Mouse (Mus musculus): Measurements from ENCODE around the gene B430218F22Rik.
"Not testable (repeated sequence)": the region's sequence is repeated elsewhere in the genome, so short reads cannot be mapped to it uniquely, and the experiment has no call there.

Gene B430218F22Rik

DNA sequence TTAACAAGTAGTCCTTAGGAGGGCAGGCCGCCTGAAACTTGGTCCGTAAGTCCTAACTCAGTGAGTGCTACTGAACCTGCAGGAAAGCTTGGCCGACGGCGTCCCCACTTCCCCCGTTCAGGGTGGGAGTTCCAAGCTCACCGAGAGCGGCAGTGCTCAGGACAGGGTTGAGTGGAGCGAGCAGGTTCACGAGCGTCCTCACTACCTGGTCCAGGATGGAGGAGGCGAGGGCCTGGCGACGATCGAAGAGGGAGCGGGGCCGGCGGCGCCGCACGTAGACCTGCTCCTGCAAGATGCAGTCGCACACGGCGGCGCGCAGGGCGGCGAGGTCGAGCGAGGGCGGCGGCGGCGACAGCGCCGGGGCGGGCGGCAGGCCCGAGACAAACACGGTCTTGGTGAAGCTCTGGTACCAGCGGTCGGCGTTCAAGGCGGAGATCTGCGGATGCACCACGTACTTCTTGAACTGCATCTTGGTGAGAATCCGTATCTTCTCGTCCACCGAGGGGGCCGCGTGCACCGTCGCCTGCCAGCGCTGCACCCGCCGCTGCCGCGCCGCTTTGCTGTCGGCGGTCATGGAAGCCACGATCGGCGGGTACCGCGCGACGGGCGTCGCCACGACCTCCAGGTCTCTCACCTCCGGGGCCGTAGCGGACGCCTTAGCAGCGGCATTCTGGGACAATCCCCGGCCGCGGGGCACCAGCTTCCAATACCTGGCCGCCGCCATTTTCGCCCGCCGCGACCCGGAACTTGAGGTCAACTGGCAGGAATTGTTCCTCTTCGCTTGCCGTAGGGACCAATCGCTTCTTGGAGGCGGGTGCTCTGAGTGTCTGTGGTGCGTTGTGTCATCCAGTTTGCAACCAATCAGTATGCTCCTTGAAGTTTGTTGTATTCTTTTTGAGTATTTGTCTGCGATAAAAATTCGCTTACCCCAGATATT, at the start of gene B430218F22Rik, which contains the start of gene Mrps30:
TSS of gene B430218F22Rik (plus strand) at position 120 of the 937 bp plus-strand sequence.
TSS of gene Mrps30 (minus strand) at position 742 of the 937 bp plus-strand sequence.
- peak; percentile 98 for ATAC-seq (ENCODE audit: insufficient number of reproducible peaks, low FRiP score, low TSS enrichment)

DNA sequence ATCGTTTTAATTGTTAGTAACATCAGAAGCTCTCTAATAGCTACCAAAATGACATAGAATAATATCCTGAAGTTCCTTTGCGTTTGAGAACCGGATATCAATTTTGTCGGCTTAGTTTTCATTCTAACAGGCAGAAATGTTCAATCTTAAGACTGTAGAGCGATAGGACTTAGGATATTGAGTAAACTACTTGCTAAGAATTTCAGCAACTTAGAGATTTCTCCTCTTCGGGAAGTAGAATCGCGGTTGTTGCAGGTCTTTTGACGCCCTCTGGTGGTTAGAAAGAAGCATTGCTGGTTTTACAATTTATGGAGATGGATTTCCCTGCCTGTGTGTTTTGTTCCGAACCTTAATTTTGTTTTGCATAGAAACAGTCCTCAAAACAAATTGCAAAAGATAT, 36.2 kb upstream of the B430218F22Rik start:
- peak; percentile 45; the same call in 1 of the 2 replicates for ATAC-seq (ENCODE audit: insufficient number of reproducible peaks, low FRiP score, low TSS enrichment)

DNA sequence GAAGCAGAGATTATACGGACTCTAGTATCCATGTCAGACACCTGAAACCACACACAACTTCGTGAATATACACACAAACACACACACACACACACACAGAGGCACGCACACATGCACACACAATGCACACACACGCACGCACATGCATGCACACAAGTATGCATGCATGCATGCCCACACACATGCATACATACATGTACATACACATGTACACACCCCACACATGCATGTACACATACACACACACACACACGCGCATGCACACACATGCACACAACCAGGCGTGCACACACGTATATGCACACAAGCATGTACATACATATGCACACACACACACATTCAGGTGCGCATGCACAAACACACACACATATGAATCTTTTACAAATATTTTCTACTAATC, 35.6 kb upstream of the B430218F22Rik start:
- 0 out of 2 replicates have a peak, but pooled peaks have one; percentile 47 for ATAC-seq (ENCODE audit: insufficient number of reproducible peaks, low FRiP score, low TSS enrichment)

DNA sequence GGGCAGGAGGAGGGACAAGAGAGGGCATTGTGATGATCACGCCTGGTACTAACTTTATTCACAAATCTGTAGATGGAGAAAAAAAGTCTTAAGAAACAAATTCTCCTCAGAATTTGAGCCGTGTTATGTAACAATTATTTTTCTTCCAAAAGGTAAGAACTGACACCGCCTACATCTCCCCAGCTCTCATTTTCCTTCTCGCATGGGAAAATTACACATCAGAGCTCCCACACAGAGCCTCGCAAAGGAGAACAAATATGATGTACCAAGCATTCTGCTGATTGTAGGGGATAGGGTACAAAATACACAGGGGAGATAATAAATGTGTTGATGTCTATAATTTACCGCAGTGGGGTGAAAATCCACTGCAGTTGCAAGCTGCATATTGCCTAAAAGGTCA, 23.1 kb upstream of the B430218F22Rik start:
- ATAC-seq (ENCODE audit: insufficient number of reproducible peaks, low FRiP score, low TSS enrichment): no peak

DNA sequence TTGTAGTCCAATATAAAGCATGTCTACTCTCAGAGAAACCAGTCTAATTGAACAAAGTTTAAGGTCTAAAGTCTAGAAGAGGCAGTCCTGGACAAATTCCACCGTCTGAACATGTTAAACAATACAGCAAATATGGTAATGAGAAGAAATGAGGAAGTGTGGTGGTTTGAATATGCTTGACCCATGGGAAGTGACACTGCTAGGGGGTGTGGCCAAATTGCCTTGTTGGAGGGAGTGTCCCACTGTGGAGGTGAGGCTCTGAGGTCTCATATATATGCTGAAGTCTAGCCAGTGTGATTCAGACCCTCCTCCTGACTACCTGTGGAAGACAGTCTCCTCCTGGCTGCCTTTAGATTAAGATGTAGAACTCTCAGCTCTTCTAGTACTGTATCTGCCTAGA, 20.7 kb upstream of the B430218F22Rik start:
- no peak for ATAC-seq (ENCODE audit: insufficient number of reproducible peaks, low FRiP score, low TSS enrichment)

GRCm38 (mm10) chr13:118372871-118373270, 13.6 kb upstream of the B430218F22Rik start:
- no peak for ATAC-seq (ENCODE audit: insufficient number of reproducible peaks, low FRiP score, low TSS enrichment)

DNA sequence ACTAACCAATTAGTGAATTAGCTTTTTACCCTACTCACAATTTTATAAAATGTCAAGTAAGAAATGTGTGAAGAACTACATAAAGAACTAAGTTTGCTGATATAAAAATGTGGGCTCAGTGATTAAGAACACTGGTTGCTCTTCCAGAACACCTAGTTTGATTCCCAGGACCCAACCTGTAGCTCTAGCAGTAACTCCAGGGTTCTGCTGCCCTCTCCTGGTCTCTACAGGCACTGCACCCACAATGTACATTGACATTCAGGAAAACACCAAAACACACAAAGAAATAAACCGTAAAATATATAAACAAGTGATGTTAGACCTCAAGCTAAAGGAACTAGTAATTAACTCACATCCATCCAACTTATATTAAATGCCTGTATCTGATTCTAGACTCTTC, 7.3 kb upstream of the B430218F22Rik start:
- ATAC-seq (ENCODE audit: insufficient number of reproducible peaks, low FRiP score, low TSS enrichment): peak; percentile 51; the same call in 1 of the 2 replicates

GRCm38 (mm10) chr13:118380381-118380780, 6.0 kb upstream of the B430218F22Rik start:
- no peak for ATAC-seq (ENCODE audit: insufficient number of reproducible peaks, low FRiP score, low TSS enrichment)

DNA sequence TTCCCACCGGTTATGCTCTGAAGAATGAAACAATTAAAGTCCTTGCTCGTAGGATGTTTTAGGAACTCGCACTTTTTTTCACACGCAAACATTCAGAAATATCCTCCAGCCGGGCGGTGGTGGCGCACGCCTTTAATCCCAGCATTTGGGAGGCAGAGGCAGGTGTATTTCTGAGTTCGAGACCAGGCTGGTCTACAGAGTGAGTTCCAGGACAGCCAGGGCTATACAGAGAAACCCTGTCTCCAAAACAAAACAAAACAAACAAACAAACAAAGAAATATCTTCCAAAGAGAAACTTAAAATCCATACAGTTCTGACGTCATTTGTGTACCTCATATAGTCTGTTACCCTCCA, 995 bp downstream of the B430218F22Rik start:
- not testable (repeated sequence) for ATAC-seq (ENCODE audit: insufficient number of reproducible peaks, low FRiP score, low TSS enrichment)

- no peak for ATAC-seq (ENCODE audit: insufficient number of reproducible peaks, low FRiP score, low TSS enrichment)
Measured at GRCm38 (mm10) chr13:118395803-118396202, 9.4 kb downstream of the B430218F22Rik start.

GRCm38 (mm10) chr13:118400340-118400739, 13.9 kb downstream of the B430218F22Rik start:
- ATAC-seq (ENCODE audit: insufficient number of reproducible peaks, low FRiP score, low TSS enrichment): no peak

DNA sequence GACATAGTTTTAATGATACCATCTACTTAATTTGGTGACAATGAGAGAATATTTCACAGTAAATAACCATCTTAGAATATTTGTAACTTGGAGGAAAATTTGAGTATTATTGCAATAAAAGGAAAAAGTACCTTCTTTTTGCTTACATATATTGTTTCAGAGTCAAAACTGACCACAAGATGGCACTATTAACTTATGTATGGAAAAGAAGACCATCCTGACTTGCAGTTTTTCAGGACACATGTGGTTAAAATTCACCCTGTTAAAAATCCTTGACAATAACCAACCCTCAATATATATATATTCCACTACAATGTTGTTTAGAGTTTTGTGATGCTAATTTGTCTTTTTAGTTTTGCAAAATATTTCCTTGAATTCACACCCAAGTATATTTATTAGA, 17.1 kb downstream of the B430218F22Rik start:
- ATAC-seq (ENCODE audit: insufficient number of reproducible peaks, low FRiP score, low TSS enrichment): no peak

DNA sequence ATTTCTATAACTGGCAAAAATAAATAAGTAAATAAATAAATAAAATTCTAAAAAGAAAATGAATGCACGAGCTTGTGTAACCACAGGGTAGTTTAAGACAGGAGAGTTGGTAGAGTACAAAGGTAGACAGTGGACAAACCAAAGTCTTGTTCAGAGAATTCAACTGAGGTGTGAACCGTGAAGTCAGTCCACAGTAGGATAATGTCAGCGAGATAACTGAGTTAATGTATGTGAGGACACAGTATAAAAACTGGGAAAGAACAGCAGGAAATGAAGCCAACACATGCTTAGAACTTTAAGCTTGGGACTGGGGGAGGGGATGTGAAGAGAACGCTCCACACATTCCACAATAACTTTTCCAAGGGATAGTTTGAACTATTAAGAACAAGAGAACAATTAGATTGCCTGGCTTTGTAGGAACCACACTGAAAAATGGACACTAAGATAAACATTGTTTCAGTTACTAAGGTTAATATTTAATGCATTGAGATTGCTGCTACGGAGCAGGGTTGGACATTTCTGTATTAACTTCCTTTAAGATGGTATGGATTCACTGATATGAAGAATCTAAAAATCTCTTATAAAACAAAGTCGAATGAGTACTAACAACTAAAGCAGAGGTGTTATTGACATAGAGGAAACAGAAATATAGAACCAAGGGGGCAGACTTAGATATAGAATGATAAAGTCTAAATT, 25.0 kb downstream of the B430218F22Rik start:
- no peak for ATAC-seq (ENCODE audit: insufficient number of reproducible peaks, low FRiP score, low TSS enrichment)

GRCm38 (mm10) chr13:118418163-118418562, 31.7 kb downstream of the B430218F22Rik start:
- no peak for ATAC-seq (ENCODE audit: insufficient number of reproducible peaks, low FRiP score, low TSS enrichment)

- ATAC-seq (ENCODE audit: insufficient number of reproducible peaks, low FRiP score, low TSS enrichment): no peak
Measured at GRCm38 (mm10) chr13:118420408-118420807, 34.0 kb downstream of the B430218F22Rik start.

GRCm38 (mm10) chr13:118420847-118421246, 34.4 kb downstream of the B430218F22Rik start:
- ATAC-seq (ENCODE audit: insufficient number of reproducible peaks, low FRiP score, low TSS enrichment): no peak
